In the genomic region with DNA sequence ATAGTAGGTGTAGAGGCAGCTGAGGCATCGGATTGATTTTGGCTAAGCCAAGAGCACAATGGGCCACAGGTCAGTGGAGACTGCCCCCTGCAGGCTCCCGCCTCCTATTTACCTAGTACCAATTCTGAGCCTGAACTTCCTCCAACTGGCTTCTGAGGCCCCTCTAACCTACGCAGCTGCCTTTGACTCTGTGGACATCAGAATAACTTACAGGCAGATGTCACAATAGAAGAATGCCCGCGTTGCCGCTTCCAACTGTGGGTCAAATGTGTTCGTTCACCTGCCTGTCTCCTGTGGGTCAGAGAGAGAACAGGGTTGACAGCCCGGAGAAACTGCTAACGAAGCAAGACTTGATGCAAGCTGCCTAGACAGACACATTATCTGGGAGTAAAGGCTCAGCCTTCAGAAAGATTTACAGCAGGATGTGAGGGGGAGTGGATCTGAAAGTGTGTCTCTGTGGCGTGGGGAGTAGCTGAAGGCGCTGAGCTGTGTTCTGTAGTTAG, we compare ENCODE assay signal across 9 mouse cellular contexts.
DNase-seq lines count a peak whose midpoint lies in the region; ATAC-seq and TF ChIP-seq lines count a peak whose summit lies in the region.
"Had no signal": no experiment of that assay in that cellular context is flagged by ENCODE, and none has a peak within 500 bp of the region (broad histone marks: within the 10 kb centered on the region; RNA-seq: fewer than 3 reads in every experiment).

No protein-coding gene starts in this region.

- no peak overlapping the region for H3K9ac ChIP-seq in forebrain, embryonic 14.5 days (ENCODE audit: low read length)
- no peak overlapping the region for H3K9ac ChIP-seq in forebrain, embryonic 12.5 days
- no peak overlapping the region for H3K9ac ChIP-seq in ES-E14 (ENCODE audit: insufficient read depth, low read depth, low read length, poor library complexity, severe bottlenecking)
- H3K9ac ChIP-seq in hindbrain, embryonic 14.5 days = 0 out of 2 replicates have a peak overlapping the region, but pooled peaks have one; percentile 5
- no peak overlapping the region; the same call in 1 of the 2 replicates for H3K9ac ChIP-seq in midbrain, embryonic 14.5 days (replicated peaks; ENCODE audit: low read length)
- H3K9ac ChIP-seq: heart, embryonic 13.5 days had no signal

- WGBS in forebrain, embryonic 14.5 days = 33% methylated on average over 11 of the region's 11 CpGs
- WGBS in forebrain, embryonic 12.5 days = 31% methylated on average over 11 of the region's 11 CpGs
- 31% methylated on average over 11 of the region's 11 CpGs for WGBS in hindbrain, embryonic 14.5 days
- WGBS in midbrain, embryonic 14.5 days = 32% methylated on average over 11 of the region's 11 CpGs

- no peak overlapping the region for H3K4me2 ChIP-seq in forebrain, embryonic 14.5 days (ENCODE audit: low read length)
- no peak overlapping the region for H3K4me2 ChIP-seq in forebrain, embryonic 12.5 days
- no peak overlapping the region for H3K4me2 ChIP-seq in hindbrain, embryonic 14.5 days (replicated peaks)
- no peak overlapping the region for H3K4me2 ChIP-seq in midbrain, embryonic 14.5 days (ENCODE audit: low read length)
- H3K4me2 ChIP-seq: heart, embryonic 13.5 days had no signal

- peak; percentile 32 for DNase-seq in forebrain, embryonic 14.5 days (ENCODE audit: low spot score)
- peak; percentile 60 for DNase-seq in ES-E14 (ENCODE audit: low read depth, low spot score)
- peak; percentile 15 for DNase-seq in cerebellum, adult 9-10 months
- DNase-seq in hindbrain, embryonic 14.5 days (ENCODE audit: low spot score) = peak; percentile 36
- DNase-seq in left cerebral cortex, adult 2 months (ENCODE audit: extremely low spot score in 1 of 2, low spot score in 2 of 2) = peak; percentile 33 to 47
- peak; percentile 53 for DNase-seq in midbrain, embryonic 14.5 days
- peak; percentile 16 to 19 for DNase-seq in spleen, postnatal 36 days (ENCODE audit: low spot score in 2 of 2)

- H3K9me3 ChIP-seq in forebrain, embryonic 14.5 days (replicated peaks; ENCODE audit: control insufficient read depth, low read length) = no peaks in the 10 kb centered on the region
- H3K9me3 ChIP-seq in forebrain, embryonic 12.5 days = no peaks in the 10 kb centered on the region
- no peaks in the 10 kb centered on the region for H3K9me3 ChIP-seq in ES-E14 (ENCODE audit: control insufficient read depth, insufficient read depth, low read depth, low read length)
- no peaks in the 10 kb centered on the region for H3K9me3 ChIP-seq in hindbrain, embryonic 14.5 days (ENCODE audit: control insufficient read depth, low read length)
- no peaks in the 10 kb centered on the region for H3K9me3 ChIP-seq in midbrain, embryonic 14.5 days (ENCODE audit: control insufficient read depth, low read length)
- H3K9me3 ChIP-seq: heart, embryonic 13.5 days had no signal

- H3K4me3 ChIP-seq in forebrain, embryonic 14.5 days (ENCODE audit: low read depth, low read length) = no peak overlapping the region
- no peak overlapping the region for H3K4me3 ChIP-seq in forebrain, embryonic 12.5 days (replicated peaks)
- no peak overlapping the region for H3K4me3 ChIP-seq in ES-E14 (ENCODE audit: insufficient read depth in 1 of 2, low read depth in 1 of 2, low read length in 2 of 2, poor library complexity in 1 of 2, severe bottlenecking in 1 of 2)
- H3K4me3 ChIP-seq in hindbrain, embryonic 14.5 days (replicated peaks; ENCODE audit: low read length) = no peak overlapping the region
- no peak overlapping the region for H3K4me3 ChIP-seq in left cerebral cortex, adult 2 months
- no peak overlapping the region for H3K4me3 ChIP-seq in midbrain, embryonic 14.5 days (replicated peaks; ENCODE audit: low read depth, low read length)
- H3K4me3 ChIP-seq: heart, embryonic 13.5 days had no signal

- H3K27ac ChIP-seq in forebrain, embryonic 14.5 days (ENCODE audit: low read depth, low read length) = no peak overlapping the region
- H3K27ac ChIP-seq in forebrain, embryonic 12.5 days = no peak overlapping the region
- H3K27ac ChIP-seq in ES-E14 (ENCODE audit: insufficient read depth, low read depth, low read length, poor library complexity, severe bottlenecking) = no peak overlapping the region
- H3K27ac ChIP-seq in hindbrain, embryonic 14.5 days = peak overlapping the region; percentile 33
- H3K27ac ChIP-seq in left cerebral cortex, adult 2 months = peak overlapping the region; percentile 69
- 0 out of 2 replicates have a peak overlapping the region, but pooled peaks have one; percentile 4 for H3K27ac ChIP-seq in midbrain, embryonic 14.5 days (replicated peaks; ENCODE audit: low read depth, low read length)
- H3K27ac ChIP-seq: heart, embryonic 13.5 days had no signal

- no peak for ATAC-seq in forebrain, embryonic 14.5 days
- ATAC-seq in forebrain, embryonic 12.5 days (ENCODE audit: low FRiP score) = no peak
- ATAC-seq in hindbrain, embryonic 14.5 days (ENCODE audit: low FRiP score) = no peak
- no peak for ATAC-seq in midbrain, embryonic 14.5 days (ENCODE audit: low FRiP score, low TSS enrichment)

- H3K27me3 ChIP-seq in forebrain, embryonic 14.5 days (replicated peaks; ENCODE audit: control insufficient read depth, insufficient read depth, low read length) = no peaks in the 10 kb centered on the region
- no peaks in the 10 kb centered on the region for H3K27me3 ChIP-seq in forebrain, embryonic 12.5 days
- no peaks in the 10 kb centered on the region for H3K27me3 ChIP-seq in hindbrain, embryonic 14.5 days (ENCODE audit: control insufficient read depth, insufficient read depth, low read length)
- H3K27me3 ChIP-seq in midbrain, embryonic 14.5 days (ENCODE audit: control insufficient read depth, insufficient read depth, low read length) = no peaks in the 10 kb centered on the region
- H3K27me3 ChIP-seq: heart, embryonic 13.5 days had no signal

- in situ Hi-C loops in ES-E14 (cut with MboI; ENCODE audit: low sequenced_read_pairs in 2 of 2, unreplicated experiment in 2 of 2) = loop anchor here (10.0 to 25.0 kb wide), 2 partner anchors 370 to 372 kb away; partner anchors contain the start of gene Enc1 (in 1 of the 2)

- peak; percentile 55 for TF ChIP-seq CTCF in left cerebral cortex, adult 2 months (IDR thresholded peaks at IDR 0.05)

- intact Hi-C loops in left cerebral cortex, adult 2 months (cut with DNase I) = loop anchor here (2.0 kb wide), 1 partner anchor 46 kb away; no protein-coding TSS in a partner anchor

- H3K36me3 ChIP-seq in forebrain, embryonic 14.5 days (ENCODE audit: control insufficient read depth, insufficient read depth, low read length) = no peaks in the 10 kb centered on the region
- H3K36me3 ChIP-seq in forebrain, embryonic 12.5 days (replicated peaks) = no peaks in the 10 kb centered on the region
- 0 out of 2 replicates have a peak, but pooled peaks cover 2% of the 10 kb centered on the region for H3K36me3 ChIP-seq in ES-E14 (ENCODE audit: control insufficient read depth, insufficient read depth, low read length, poor library complexity, severe bottlenecking)
- H3K36me3 ChIP-seq in hindbrain, embryonic 14.5 days (replicated peaks; ENCODE audit: control insufficient read depth, insufficient read depth) = no peaks in the 10 kb centered on the region
- H3K36me3 ChIP-seq in midbrain, embryonic 14.5 days (ENCODE audit: control insufficient read depth, insufficient read depth, low read length) = no peaks in the 10 kb centered on the region
- H3K36me3 ChIP-seq: heart, embryonic 13.5 days had no signal

- peaks cover 3% of the 10 kb centered on the region; the same call in 1 of the 2 replicates for H3K4me1 ChIP-seq in forebrain, embryonic 14.5 days (ENCODE audit: control insufficient read depth, insufficient read depth, low read length)
- peaks cover 20% of the 10 kb centered on the region; the same call in 1 of the 2 replicates for H3K4me1 ChIP-seq in forebrain, embryonic 12.5 days
- H3K4me1 ChIP-seq in ES-E14 (ENCODE audit: control insufficient read depth in 2 of 2, insufficient read depth in 2 of 2, low read length in 2 of 2, poor library complexity in 1 of 2) = peaks cover 7 to 12% of the 10 kb centered on the region in 2 experiments; a peak in 3 of 4 replicates
- 0 out of 2 replicates have a peak, but pooled peaks cover 5% of the 10 kb centered on the region for H3K4me1 ChIP-seq in hindbrain, embryonic 14.5 days (replicated peaks; ENCODE audit: control insufficient read depth, insufficient read depth, low read length)
- H3K4me1 ChIP-seq in midbrain, embryonic 14.5 days (ENCODE audit: control insufficient read depth, insufficient read depth, low read length) = peaks cover 8% of the 10 kb centered on the region; the same call in 1 of the 2 replicates

TF ChIP-seq in ES-E14, 5 proteins besides CTCF, POLR2A, EP300 and RAD21:
- TF ChIP-seq HCFC1 (IDR thresholded peaks at IDR 0.05; ENCODE audit: borderline replicate concordance, insufficient read depth, low read length) (no peak), CHD2 (IDR thresholded peaks at IDR 0.05; ENCODE audit: low read depth, low read length) (no peak), ZC3H11A (IDR thresholded peaks at IDR 0.05; ENCODE audit: borderline replicate concordance, low read depth, low read length) (peak; percentile 86), MAFK (IDR thresholded peaks at IDR 0.05; ENCODE audit: insufficient read depth, low read depth, low read length) (no peak)

Comparison
In these comparisons a context has a peak if more than half of its experiments do, and no peak if none do; other contexts are left out.
1. H3K27ac ChIP-seq: peak in hindbrain, embryonic 14.5 days (single experiment), left cerebral cortex, adult 2 months (single experiment) and midbrain, embryonic 14.5 days (single experiment); none in forebrain, embryonic 14.5 days (single experiment), forebrain, embryonic 12.5 days (single experiment) and ES-E14 (single experiment).
2. Peak in every context shown above with its lines, with median percentiles within 50 percentile points of each other: DNase-seq.